Mouse (Mus musculus) cerebellum, adult 2 months (tissue): ENCODE data around the gene Rgsl1. TPM values are rescaled to one million over a fixed set of nuclear protein-coding genes. Genes with fewer than 3 reads are reported as not detected.

ENCODE experiments used
- DNase-seq, 2 experiments: peaks; one replicate each; pipeline ENCODE4 v3.0.0; 2021
- H3K27ac ChIP-seq: fragments of 200-500 bp; 2 replicates; pipeline ENCODE4 v1.5.1; 2012; ENCODE audit warnings: low read length, control low read depth, inconsistent platforms; ENCODE audit not compliant: insufficient read depth
- H3K27me3 ChIP-seq: fragments of 200-500 bp; 2 replicates; pipeline ENCODE4 v1.6.1; 2012; ENCODE audit warnings: inconsistent platforms, mild to moderate bottlenecking, low read length, moderate library complexity; ENCODE audit not compliant: control insufficient read depth, insufficient read depth
- H3K4me1 ChIP-seq: fragments of 200-500 bp; 2 replicates; pipeline ENCODE4 v1.6.1; 2011; ENCODE audit warnings: low read length; ENCODE audit not compliant: control insufficient read depth, insufficient read depth
- H3K4me3 ChIP-seq: fragments of 200-500 bp; replicated peaks from 2 replicates; pipeline ENCODE3; 2011; ENCODE audit warnings: mild to moderate bottlenecking, low read depth, low read length, control low read depth; ENCODE audit not compliant: insufficient read depth
- CTCF ChIP-seq: fragments of 200-500 bp; IDR thresholded peaks from 2 replicates; pipeline ENCODE4 v1.5.1; 2011; ENCODE audit warnings: low read depth, mild to moderate bottlenecking, control low read depth, low read length, moderate library complexity, borderline replicate concordance; ENCODE audit not compliant: insufficient read depth
- POLR2A ChIP-seq: fragments of 200-500 bp; IDR thresholded peaks from 2 replicates; pipeline ENCODE4 v1.6.1; 2011; ENCODE audit warnings: low read length, control low read depth, borderline replicate concordance; ENCODE audit not compliant: insufficient read depth
- WGBS: fragments of 180-500 bp; shearing (Covaris S2); methylation state at CpG from one replicate; pipeline ENCODE4 v1.1.7; 2018; 5-methylcytosine and 5-hydroxymethylcytosine counted together
- polyA plus RNA-seq: library from polyadenylated mRNA; depleted of rRNA; stranded (reverse); fragments of >200 nt; gene quantifications from 2 replicates; pipeline ENCODE4 v1.2.3, GENCODE M21; 2012

The Rgsl1 gene
- polyA plus RNA-seq, 1 experiment: 0.70 TPM

DNA sequence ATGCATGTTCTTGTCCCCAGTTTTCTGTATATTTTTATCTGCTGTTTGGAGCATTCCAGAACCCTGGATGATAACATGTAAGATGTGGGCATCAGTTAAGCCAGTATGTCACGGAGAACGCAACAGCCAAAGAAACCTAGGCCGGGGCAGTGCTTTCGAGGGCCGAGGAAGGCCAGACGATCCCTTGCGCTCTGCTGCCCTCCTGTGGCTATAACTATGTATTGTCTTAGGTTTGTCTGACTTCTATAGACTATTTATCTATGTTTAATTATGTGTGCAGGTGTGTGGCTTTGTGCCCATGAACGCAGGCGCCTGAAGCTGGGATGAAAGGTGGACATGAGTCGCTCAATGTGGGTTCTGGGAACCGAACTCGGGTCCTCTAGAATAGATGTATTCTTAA is 97.2 kb downstream of the Rgsl1 start:
- TF ChIP-seq CTCF: peak; percentile 96
- no peak for TF ChIP-seq POLR2A
- Histone ChIP-seq H3K4me3 (no peak overlapping the region), H3K4me1 (peaks cover 7% of the 10 kb centered on the region), H3K27me3 (no peaks in the 10 kb centered on the region), H3K27ac (no peak overlapping the region)
- WGBS: 4% methylated on average over 12 of the region's 12 CpGs
- peak; percentile 68 to 75 for DNase-seq

DNA sequence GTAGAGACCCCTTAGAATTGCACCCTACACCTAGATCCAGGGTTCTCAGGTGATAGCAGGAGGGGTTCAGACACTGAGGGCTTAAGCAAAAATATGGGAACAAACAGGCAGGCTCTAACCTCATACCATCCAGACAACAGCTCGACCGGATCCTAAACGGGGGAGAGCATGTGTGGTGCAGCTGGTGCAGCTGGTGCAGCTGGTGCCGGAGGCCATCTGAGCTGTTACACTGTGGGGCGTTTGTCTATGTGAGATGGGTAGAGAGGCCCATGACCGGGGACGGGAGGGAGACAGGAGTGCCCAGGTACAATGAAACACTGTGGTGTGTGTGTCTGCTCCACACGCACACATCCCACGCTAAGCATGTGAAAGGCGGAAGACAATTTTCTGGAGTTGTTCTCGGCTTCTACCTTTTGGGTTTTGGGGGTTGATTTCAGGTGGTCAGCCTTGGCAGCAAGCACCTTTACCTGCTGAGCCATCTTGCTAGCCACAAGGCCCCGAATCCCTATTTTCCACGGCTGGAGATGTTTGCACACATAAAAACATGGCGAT is 97.7 kb downstream of the Rgsl1 start:
- DNase-seq: no peak
- Histone ChIP-seq H3K4me1 (peaks cover 7% of the 10 kb centered on the region), H3K27ac (no peak overlapping the region), H3K4me3 (no peak overlapping the region), H3K27me3 (no peaks in the 10 kb centered on the region)
- WGBS: 75% methylated on average over 14 of the region's 14 CpGs
- TF ChIP-seq POLR2A (no peak), CTCF (no peak)

DNA sequence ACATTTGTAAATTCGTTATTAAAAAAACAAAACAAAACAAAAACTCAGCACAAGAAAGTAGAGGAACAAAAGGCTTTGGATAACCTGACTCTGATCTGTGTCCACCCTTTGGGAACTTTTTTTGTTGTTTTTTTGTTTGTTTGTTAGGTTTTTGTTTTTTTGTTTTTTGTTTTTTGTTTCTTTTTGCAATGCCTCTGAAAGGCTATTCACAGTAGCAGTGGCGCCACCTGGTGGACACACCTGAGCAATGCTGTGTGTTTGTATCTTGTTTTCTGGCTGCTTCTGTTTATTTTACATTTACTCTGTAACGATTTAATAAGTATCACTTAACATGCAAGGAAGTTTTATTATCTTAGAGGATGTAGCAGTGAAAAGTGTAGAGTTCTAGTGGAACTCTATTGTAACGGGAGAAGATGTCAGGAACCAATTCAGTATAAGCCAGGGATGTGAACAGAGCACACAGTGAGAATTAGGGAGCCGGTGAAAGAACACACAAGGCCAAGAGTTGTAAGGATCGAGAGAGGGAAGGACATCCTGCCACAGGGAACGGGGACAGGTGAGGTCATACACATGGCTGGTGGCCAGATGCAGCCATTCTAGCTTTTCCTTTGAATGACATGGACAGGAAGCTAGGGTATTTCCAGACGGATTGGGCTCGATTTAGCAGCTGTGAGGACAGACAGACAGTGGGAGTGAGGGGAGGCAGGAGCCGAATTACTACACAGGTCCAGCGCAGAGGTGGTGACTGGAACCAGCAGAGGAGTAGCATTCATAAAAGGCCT is 101.4 kb downstream of the Rgsl1 start:
- TF ChIP-seq POLR2A: no peak
- TF ChIP-seq CTCF: peak; percentile 92
- Histone ChIP-seq H3K4me3 (no peak overlapping the region), H3K27me3 (no peaks in the 10 kb centered on the region), H3K27ac (no peak overlapping the region), H3K4me1 (peaks cover 7% of the 10 kb centered on the region)
- peak; percentile 72 to 82 for DNase-seq
- WGBS: 47% methylated on average over 11 of the region's 11 CpGs

DNA sequence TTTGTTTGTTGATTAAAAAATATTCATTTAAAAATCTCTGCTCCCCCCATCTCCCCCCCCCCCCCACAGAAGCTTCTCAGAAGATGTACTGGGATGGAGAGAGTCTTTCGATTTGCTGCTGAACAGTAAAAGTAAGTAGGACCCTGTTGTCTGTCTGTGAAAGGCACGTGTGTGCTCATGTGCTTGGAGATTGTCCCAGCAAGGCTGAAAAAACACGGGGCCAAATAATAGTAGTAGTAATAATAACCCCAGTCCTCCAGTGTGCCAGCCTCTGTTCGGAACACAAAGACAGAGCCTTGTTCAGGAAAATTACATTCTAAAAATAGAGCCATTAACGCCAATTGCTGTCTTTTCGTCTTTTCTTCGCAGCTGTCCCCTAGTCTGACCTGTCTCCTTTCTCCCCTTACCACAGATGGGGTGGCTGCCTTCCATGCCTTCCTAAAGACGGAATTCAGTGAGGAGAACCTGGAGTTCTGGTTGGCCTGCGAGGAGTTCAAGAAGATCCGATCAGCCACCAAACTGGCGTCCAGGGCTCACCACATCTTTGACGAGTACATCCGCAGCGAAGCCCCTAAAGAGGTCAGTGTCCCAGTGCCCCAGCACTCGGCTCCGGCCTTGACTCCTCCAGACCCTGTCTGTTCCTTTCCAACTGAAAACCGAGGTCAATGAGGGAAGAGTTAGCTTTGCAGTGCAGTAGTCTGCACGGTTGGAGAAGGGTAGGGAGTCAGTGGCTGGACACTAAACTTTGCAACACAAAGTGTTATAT is 102.2 kb downstream of the Rgsl1 start:
- WGBS: 57% methylated on average over 18 of the region's 18 CpGs
- TF ChIP-seq CTCF: no peak
- no peak for TF ChIP-seq POLR2A
- DNase-seq: no peak
- Histone ChIP-seq H3K4me3 (peak overlapping the region; percentile 24), H3K4me1 (peaks cover 7% of the 10 kb centered on the region), H3K27me3 (no peaks in the 10 kb centered on the region), H3K27ac (no peak overlapping the region)

DNA sequence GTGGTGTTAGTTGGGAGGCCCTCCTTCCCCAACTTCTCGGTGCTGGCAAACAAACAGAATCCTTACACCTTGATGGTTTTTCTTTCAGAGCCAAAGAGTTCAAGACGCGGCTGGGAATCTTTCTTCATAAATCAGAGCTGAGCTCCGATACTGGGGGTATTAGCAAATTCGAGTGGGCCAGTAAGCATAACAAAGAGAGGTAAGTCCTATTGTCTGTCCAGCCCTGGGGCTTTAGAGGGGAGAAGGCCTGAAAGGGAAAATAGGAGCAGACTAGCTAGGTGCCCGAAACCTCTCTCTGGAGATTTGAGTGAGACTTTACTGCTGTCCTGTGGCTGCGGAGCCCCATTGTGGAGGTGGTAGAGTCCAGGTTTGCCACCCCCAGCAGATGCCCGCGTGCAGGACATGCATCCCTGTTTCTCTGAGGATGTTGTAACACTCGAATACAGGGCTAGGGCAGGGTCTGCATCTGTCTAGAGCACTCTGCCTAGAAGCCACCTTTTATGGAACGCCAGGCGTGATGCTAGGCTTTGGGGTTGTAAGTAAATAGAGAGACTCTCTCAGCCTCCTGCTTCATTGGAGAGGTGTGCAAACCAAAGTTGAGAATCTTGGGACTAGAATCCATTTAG is 103.1 kb downstream of the Rgsl1 start:
- WGBS: 62% methylated on average over 12 of the region's 12 CpGs
- no peaks in the 10 kb centered on the region for H3K27me3 ChIP-seq
- TF ChIP-seq CTCF: no peak
- TF ChIP-seq POLR2A: no peak
- H3K4me1 ChIP-seq: peaks cover 7% of the 10 kb centered on the region
- peak overlapping the region; percentile 81 for H3K4me3 ChIP-seq
- DNase-seq: peak in 1 of 2 experiments; percentile 46
- no peak overlapping the region for H3K27ac ChIP-seq

DNA sequence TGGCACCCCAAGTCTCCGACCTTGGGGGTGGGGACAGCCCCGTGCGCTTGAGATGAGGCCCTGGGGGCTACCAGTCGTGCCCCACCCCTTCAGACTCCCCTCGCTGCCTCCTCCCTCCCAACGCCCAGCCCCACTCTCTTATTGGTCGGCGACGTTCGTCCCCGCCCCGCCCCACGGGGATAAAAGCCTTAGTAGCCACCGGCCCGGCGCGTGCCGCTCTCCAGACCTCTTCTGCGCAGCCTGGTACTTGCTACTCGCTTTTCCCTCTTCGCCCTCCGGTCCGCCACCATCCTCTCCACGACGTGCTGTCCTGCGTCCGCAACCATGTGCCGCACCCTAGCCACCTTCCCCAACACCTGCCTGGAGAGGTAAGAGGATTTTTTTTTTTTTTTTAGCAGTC is 103.8 kb downstream of the Rgsl1 start, which contains the start of gene Rgs16:
TSS of gene Rgs16 (plus strand) at position 205 of the 400 bp plus-strand sequence.
- peak; percentile 85 to 88 for DNase-seq
- Histone ChIP-seq H3K27me3 (no peaks in the 10 kb centered on the region), H3K4me1 (peaks cover 7% of the 10 kb centered on the region), H3K4me3 (peak within 1 kb of the TSS; percentile 81), H3K27ac (no peak within 1 kb of the TSS)
- TF ChIP-seq POLR2A (peak; percentile 89), CTCF (no peak)
- 1% methylated on average over 28 of the region's 28 CpGs for WGBS

DNA sequence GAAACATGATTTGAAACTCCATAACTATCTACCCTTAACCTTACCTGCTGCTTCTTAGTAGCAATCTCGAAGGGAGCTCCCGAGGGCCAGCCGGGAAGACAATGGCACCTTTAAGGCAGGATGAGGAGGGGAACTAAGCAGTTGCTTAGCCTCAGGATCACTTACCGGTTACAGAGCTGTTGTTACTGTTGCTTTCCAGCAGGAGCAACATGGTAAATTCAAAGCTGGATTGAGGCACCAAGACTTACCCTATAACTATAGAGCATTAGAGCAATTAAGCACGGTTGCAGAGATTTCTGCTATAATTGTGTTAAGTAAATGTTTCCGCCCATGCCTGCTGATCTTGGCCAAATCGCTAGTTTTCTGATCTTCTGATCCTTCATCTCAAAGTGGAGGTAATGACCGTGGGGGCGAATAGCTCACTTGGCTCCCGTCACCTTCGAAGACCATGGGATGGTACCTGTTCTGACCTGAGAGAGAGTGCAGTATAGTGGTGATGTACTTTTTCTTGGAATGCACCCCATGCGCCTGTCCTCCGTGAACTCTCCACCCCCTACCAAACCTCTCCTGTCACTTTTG is 104.4 kb downstream of the Rgsl1 start:
- WGBS: 39% methylated on average over 13 of the region's 13 CpGs
- H3K27ac ChIP-seq: no peak overlapping the region
- H3K4me1 ChIP-seq: peaks cover 7% of the 10 kb centered on the region
- H3K27me3 ChIP-seq: no peaks in the 10 kb centered on the region
- no peak for TF ChIP-seq CTCF
- no peak for TF ChIP-seq POLR2A
- DNase-seq: no peak
- peak overlapping the region; percentile 81 for H3K4me3 ChIP-seq
